33 mouse cellular contexts compared by ENCODE assay signal in genomic region chr6:138914981-138915380, GRCm38 (mm10).
DNase-seq lines count a peak whose midpoint lies in the region; ATAC-seq and TF ChIP-seq lines count a peak whose summit lies in the region.
"Had no signal": no experiment of that assay in that cellular context is flagged by ENCODE, and none has a peak within 500 bp of the region (broad histone marks: within the 10 kb centered on the region; RNA-seq: fewer than 3 reads in every experiment).

No protein-coding gene starts in this region.

- no peak overlapping the region for H3K27ac ChIP-seq in midbrain, postnatal 0 days (ENCODE audit: low read depth, low read length)
- H3K27ac ChIP-seq in midbrain, embryonic 11.5 days (ENCODE audit: low read depth, low read length), result no peak overlapping the region
- no peak overlapping the region for H3K27ac ChIP-seq in forebrain, embryonic 15.5 days (replicated peaks)
- H3K27ac ChIP-seq: embryonic facial prominence, embryonic 12.5 days; gastrocnemius, adult 2 months; hindbrain, embryonic 13.5 days; kidney, embryonic 15.5 days; liver, embryonic 14.5 days; midbrain, embryonic 15.5 days; stomach, postnatal 0 days had no signal

- H3K9me3 ChIP-seq in midbrain, postnatal 0 days (ENCODE audit: low read length), result no peaks in the 10 kb centered on the region
- H3K9me3 ChIP-seq in midbrain, embryonic 11.5 days (ENCODE audit: control insufficient read depth, low read length), result no peaks in the 10 kb centered on the region
- no peaks in the 10 kb centered on the region for H3K9me3 ChIP-seq in forebrain, embryonic 15.5 days
- H3K9me3 ChIP-seq: embryonic facial prominence, embryonic 12.5 days; heart, embryonic 12.5 days; hindbrain, embryonic 13.5 days; kidney, embryonic 15.5 days; midbrain, embryonic 15.5 days had no signal

- no peak overlapping the region for H3K4me2 ChIP-seq in midbrain, postnatal 0 days (ENCODE audit: low read depth, low read length, poor library complexity, severe bottlenecking)
- no peak overlapping the region for H3K4me2 ChIP-seq in midbrain, embryonic 11.5 days
- H3K4me2 ChIP-seq in forebrain, embryonic 15.5 days (replicated peaks), result no peak overlapping the region
- H3K4me2 ChIP-seq: embryonic facial prominence, embryonic 12.5 days; heart, embryonic 12.5 days; hindbrain, embryonic 13.5 days; kidney, embryonic 15.5 days; midbrain, embryonic 15.5 days had no signal

- no peaks in the 10 kb centered on the region for H3K4me1 ChIP-seq in midbrain, postnatal 0 days (ENCODE audit: insufficient read depth, low read length)
- no peaks in the 10 kb centered on the region for H3K4me1 ChIP-seq in midbrain, embryonic 11.5 days (ENCODE audit: control insufficient read depth, insufficient read depth, low read length)
- no peaks in the 10 kb centered on the region for H3K4me1 ChIP-seq in forebrain, embryonic 15.5 days
- H3K4me1 ChIP-seq: embryonic facial prominence, embryonic 12.5 days; heart, embryonic 12.5 days; hindbrain, embryonic 13.5 days; kidney, embryonic 15.5 days; midbrain, embryonic 15.5 days had no signal

- TF ChIP-seq CTCF in midbrain, postnatal 0 days (IDR thresholded peaks at IDR 0.05), result no peak

- H3K36me3 ChIP-seq in midbrain, postnatal 0 days (ENCODE audit: insufficient read depth, low read length), result no peaks in the 10 kb centered on the region
- no peaks in the 10 kb centered on the region for H3K36me3 ChIP-seq in midbrain, embryonic 11.5 days (ENCODE audit: control insufficient read depth, insufficient read depth, low read length)
- no peaks in the 10 kb centered on the region for H3K36me3 ChIP-seq in forebrain, embryonic 15.5 days
- H3K36me3 ChIP-seq: embryonic facial prominence, embryonic 12.5 days; heart, embryonic 12.5 days; hindbrain, embryonic 13.5 days; kidney, embryonic 15.5 days; midbrain, embryonic 15.5 days had no signal

- no peak overlapping the region for H3K4me3 ChIP-seq in midbrain, postnatal 0 days (ENCODE audit: low read depth, low read length)
- no peak overlapping the region for H3K4me3 ChIP-seq in midbrain, embryonic 11.5 days (ENCODE audit: low read depth, low read length)
- H3K4me3 ChIP-seq in forebrain, embryonic 15.5 days, result no peak overlapping the region
- H3K4me3 ChIP-seq: embryonic facial prominence, embryonic 12.5 days; gastrocnemius, adult 2 months; heart, embryonic 12.5 days; hindbrain, embryonic 13.5 days; kidney, embryonic 15.5 days; midbrain, embryonic 15.5 days had no signal

- WGBS in midbrain, postnatal 0 days, result 68% methylated on average over 3 of the region's 3 CpGs
- WGBS in midbrain, embryonic 11.5 days, result 73% methylated on average over 3 of the region's 3 CpGs
- WGBS in forebrain, embryonic 15.5 days, result 57% methylated on average over 3 of the region's 3 CpGs

- DNase-seq in cerebellum, postnatal 25 days, result peak; percentile 36 to 54
- DNase-seq in cerebellum, adult 9-11 months, result no peak
- DNase-seq in midbrain, postnatal 0 days (ENCODE audit: low spot score), result peak; percentile 21
- no peak for DNase-seq in midbrain, embryonic 11.5 days (ENCODE audit: low spot score, missing footprints)
- peak; percentile 21 for DNase-seq in layer of hippocampus, adult 9-11 months
- DNase-seq in embryo, embryonic 10 days (ENCODE audit: low spot score), result no peak
- DNase-seq: adrenal gland, adult 8-10 months; B cell, adult 2 months; cerebellum, adult 9-10 months; embryo, embryonic 11 days; gastrocnemius, adult 2 months; gastrocnemius, postnatal 36 days; heart, adult 18-20 months; heart, postnatal 4 days; kidney, adult 11 months; kidney, postnatal 25 days; liver; lung, adult 2 months; lung, postnatal 14 days; spleen, adult 18-20 months; thymus, adult 18-20 months; thymus, postnatal 25 days had no signal

- H3K9ac ChIP-seq in midbrain, postnatal 0 days (replicated peaks; ENCODE audit: low read length, poor library complexity, severe bottlenecking), result no peak overlapping the region
- no peak overlapping the region for H3K9ac ChIP-seq in midbrain, embryonic 11.5 days (ENCODE audit: low read length)
- no peak overlapping the region for H3K9ac ChIP-seq in forebrain, embryonic 15.5 days (replicated peaks)
- H3K9ac ChIP-seq: embryonic facial prominence, embryonic 12.5 days; heart, embryonic 12.5 days; hindbrain, embryonic 13.5 days; kidney, embryonic 15.5 days; liver, embryonic 14.5 days; midbrain, embryonic 15.5 days had no signal

- H3K27me3 ChIP-seq in midbrain, postnatal 0 days (ENCODE audit: insufficient read depth, low read length), result no peaks in the 10 kb centered on the region
- H3K27me3 ChIP-seq in midbrain, embryonic 11.5 days (ENCODE audit: control insufficient read depth, insufficient read depth, low read length), result no peaks in the 10 kb centered on the region
- no peaks in the 10 kb centered on the region for H3K27me3 ChIP-seq in forebrain, embryonic 15.5 days
- H3K27me3 ChIP-seq: embryonic facial prominence, embryonic 12.5 days; heart, embryonic 12.5 days; hindbrain, embryonic 13.5 days; kidney, embryonic 15.5 days; midbrain, embryonic 15.5 days had no signal

- ATAC-seq in midbrain, postnatal 0 days (ENCODE audit: low FRiP score), result no peak
- ATAC-seq in midbrain, embryonic 11.5 days (ENCODE audit: low FRiP score), result no peak
- no peak for ATAC-seq in forebrain, embryonic 15.5 days (replicated peaks)
- ATAC-seq: activated CD4-positive, CD25-positive, alpha-beta regulatory T cell, adult 4 months; forebrain, embryonic 14.5 days; inflammation-experienced regulatory T-cells, adult 6 months; midbrain, embryonic 15.5 days had no signal

Comparison
In these comparisons a context has a peak if more than half of its experiments do, and no peak if none do; other contexts are left out.
1. DNase-seq: peak in cerebellum, postnatal 25 days (2 of 2), midbrain, postnatal 0 days (single experiment) and layer of hippocampus, adult 9-11 months (single experiment); none in cerebellum, adult 9-11 months (single experiment), midbrain, embryonic 11.5 days (single experiment) and embryo, embryonic 10 days (single experiment).